Mouse (Mus musculus) kidney, adult 9 months (tissue): ENCODE results near the gene Eps8l3.

Experiments used
- DNase-seq: peaks from one replicate; pipeline ENCODE4 v3.0.0; 2022

Eps8l3 gene

GRCm38 (mm10) chr3:107877005-107877404 is at the start of gene Eps8l3:
Gene Eps8l3, plus strand, starts transcription at chr3:107877229.
- DNase-seq, result no peak

- DNase-seq, result no peak
Observed at GRCm38 (mm10) chr3:107827873-107828405, 49.1 kb upstream of the Eps8l3 start.

GRCm38 (mm10) chr3:107828518-107828917 is 48.5 kb upstream of the Eps8l3 start:
- no peak for DNase-seq

- no peak for DNase-seq
Observed at GRCm38 (mm10) chr3:107828997-107829396, 48.0 kb upstream of the Eps8l3 start.

GRCm38 (mm10) chr3:107829625-107830024 is 47.4 kb upstream of the Eps8l3 start:
- no peak for DNase-seq

- DNase-seq, result no peak
Observed at GRCm38 (mm10) chr3:107831875-107832554, 45.0 kb upstream of the Eps8l3 start.

GRCm38 (mm10) chr3:107832645-107833044 is 44.4 kb upstream of the Eps8l3 start:
- no peak for DNase-seq

- DNase-seq, result no peak
Observed at GRCm38 (mm10) chr3:107833370-107833769, 43.7 kb upstream of the Eps8l3 start.

- DNase-seq, result no peak
Observed at GRCm38 (mm10) chr3:107833872-107834341, 43.1 kb upstream of the Eps8l3 start.

GRCm38 (mm10) chr3:107835301-107835700 is 41.7 kb upstream of the Eps8l3 start:
- DNase-seq, result no peak

- DNase-seq, result no peak
Observed at GRCm38 (mm10) chr3:107839855-107840254, 37.2 kb upstream of the Eps8l3 start.

- no peak for DNase-seq
Observed at GRCm38 (mm10) chr3:107840855-107841254, 36.2 kb upstream of the Eps8l3 start.

- DNase-seq, result no peak
Observed at GRCm38 (mm10) chr3:107841370-107841769, 35.7 kb upstream of the Eps8l3 start.

GRCm38 (mm10) chr3:107843406-107843805 is 33.6 kb upstream of the Eps8l3 start:
- no peak for DNase-seq

GRCm38 (mm10) chr3:107844001-107844400 is 33.0 kb upstream of the Eps8l3 start:
- peak; percentile 58 for DNase-seq

GRCm38 (mm10) chr3:107844499-107844898 is 32.5 kb upstream of the Eps8l3 start:
- no peak for DNase-seq

GRCm38 (mm10) chr3:107846175-107846574 is 30.9 kb upstream of the Eps8l3 start:
- DNase-seq, result no peak

- DNase-seq, result no peak
Observed at GRCm38 (mm10) chr3:107846835-107847234, 30.2 kb upstream of the Eps8l3 start.

GRCm38 (mm10) chr3:107848126-107848525 is 28.9 kb upstream of the Eps8l3 start:
- no peak for DNase-seq

GRCm38 (mm10) chr3:107849000-107849692 is 27.9 kb upstream of the Eps8l3 start:
- DNase-seq, result no peak

- DNase-seq, result no peak
Observed at GRCm38 (mm10) chr3:107849693-107850031, 27.4 kb upstream of the Eps8l3 start.

GRCm38 (mm10) chr3:107850418-107851031 is 26.5 kb upstream of the Eps8l3 start:
- DNase-seq, result peak; percentile 72

- no peak for DNase-seq
Observed at GRCm38 (mm10) chr3:107852786-107853185, 24.2 kb upstream of the Eps8l3 start.
